ENCODE assay signal across 9 mouse cellular contexts in genomic region chr13:48497693-48498221, GRCm38 (mm10). TPM values are rescaled to one million over a fixed set of nuclear protein-coding genes. Genes with fewer than 3 reads are reported as not detected.
A peak's percentile ranks its signal among the peaks of the same experiment; 100 is the strongest.
DNase-seq lines count a peak whose midpoint lies in the region; ATAC-seq and TF ChIP-seq lines count a peak whose summit lies in the region.
"Had no signal": no experiment of that assay in that cellular context is flagged by ENCODE, and none has a peak within 500 bp of the region (broad histone marks: within the 10 kb centered on the region; RNA-seq: fewer than 3 reads in every experiment).

No protein-coding gene starts in this region.

- H3K9ac ChIP-seq in forebrain, embryonic 15.5 days (replicated peaks) = 0 out of 2 replicates have a peak overlapping the region, but pooled peaks have one; percentile 23
- H3K9ac ChIP-seq in hindbrain, embryonic 11.5 days (ENCODE audit: low read depth, low read length) = no peak overlapping the region
- H3K9ac ChIP-seq in lung, embryonic 14.5 days = no peak overlapping the region

- H3K4me2 ChIP-seq in forebrain, embryonic 15.5 days (replicated peaks) = peak overlapping the region; percentile 38
- H3K4me2 ChIP-seq in hindbrain, embryonic 11.5 days (replicated peaks; ENCODE audit: low read depth, low read length) = peak overlapping the region; percentile 40
- no peak overlapping the region for H3K4me2 ChIP-seq in lung, embryonic 14.5 days

- peak overlapping the region; percentile 34 for H3K4me3 ChIP-seq in forebrain, embryonic 15.5 days
- H3K4me3 ChIP-seq in hindbrain, embryonic 11.5 days (ENCODE audit: low read depth, low read length) = peak overlapping the region; percentile 26; the same call in 1 of the 2 replicates
- no peak overlapping the region for H3K4me3 ChIP-seq in lung, embryonic 14.5 days (ENCODE audit: low read depth, low read length)
- H3K4me3 ChIP-seq: myocyte had no signal

- peak; percentile 81 for TF ChIP-seq CTCF in lung, embryonic 14.5 days (IDR thresholded peaks at IDR 0.05; ENCODE audit: low read depth)

- peaks cover 14% of the 10 kb centered on the region for H3K4me1 ChIP-seq in forebrain, embryonic 15.5 days
- H3K4me1 ChIP-seq in hindbrain, embryonic 11.5 days (replicated peaks; ENCODE audit: control insufficient read depth, insufficient read depth, low read length) = no peaks in the 10 kb centered on the region; the same call in 1 of the 2 replicates
- H3K4me1 ChIP-seq in lung, embryonic 14.5 days (ENCODE audit: insufficient read depth) = no peaks in the 10 kb centered on the region

- no peaks in the 10 kb centered on the region for H3K27me3 ChIP-seq in forebrain, embryonic 15.5 days
- no peaks in the 10 kb centered on the region for H3K27me3 ChIP-seq in hindbrain, embryonic 11.5 days (ENCODE audit: control insufficient read depth, insufficient read depth, low read length)
- no peaks in the 10 kb centered on the region for H3K27me3 ChIP-seq in lung, embryonic 14.5 days (ENCODE audit: insufficient read depth, low read length)

- peak overlapping the region; percentile 22; the same call in 1 of the 2 replicates for H3K27ac ChIP-seq in forebrain, embryonic 15.5 days (replicated peaks)
- H3K27ac ChIP-seq in hindbrain, embryonic 11.5 days (ENCODE audit: low read depth, low read length) = no peak overlapping the region
- no peak overlapping the region for H3K27ac ChIP-seq in lung, embryonic 14.5 days (ENCODE audit: low read depth)

- WGBS in forebrain, embryonic 15.5 days = 3% methylated on average over 15 of the region's 15 CpGs
- WGBS in hindbrain, embryonic 11.5 days = 13% methylated on average over 15 of the region's 15 CpGs
- 19% methylated on average over 15 of the region's 15 CpGs for WGBS in lung, embryonic 14.5 days

- peaks cover 16% of the 10 kb centered on the region for H3K36me3 ChIP-seq in forebrain, embryonic 15.5 days
- peaks cover 2% of the 10 kb centered on the region; the same call in 1 of the 2 replicates for H3K36me3 ChIP-seq in hindbrain, embryonic 11.5 days (ENCODE audit: control insufficient read depth, insufficient read depth, low read length)
- 0 out of 2 replicates have a peak, but pooled peaks cover 7% of the 10 kb centered on the region for H3K36me3 ChIP-seq in lung, embryonic 14.5 days (ENCODE audit: insufficient read depth)

- H3K9me3 ChIP-seq in forebrain, embryonic 15.5 days = no peaks in the 10 kb centered on the region; the same call in 1 of the 2 replicates
- no peaks in the 10 kb centered on the region; the same call in 1 of the 2 replicates for H3K9me3 ChIP-seq in hindbrain, embryonic 11.5 days (ENCODE audit: control insufficient read depth, low read length)
- H3K9me3 ChIP-seq in lung, embryonic 14.5 days (ENCODE audit: low read depth, low read length) = peaks cover 3% of the 10 kb centered on the region; the same call in 1 of the 2 replicates

- ATAC-seq in forebrain, embryonic 15.5 days (replicated peaks) = peak; percentile 99
- peak; percentile 99 for ATAC-seq in hindbrain, embryonic 11.5 days (ENCODE audit: low FRiP score)
- peak; percentile 78 for ATAC-seq in lung, embryonic 14.5 days (ENCODE audit: insufficient read depth)
- ATAC-seq in activated CD4-positive, CD25-positive, alpha-beta regulatory T cell, adult 4 months = no peak

- DNase-seq in R1 (ENCODE audit: low read depth, low spot score) = peak; percentile 91
- DNase-seq in cerebellum, adult 11-12 months = peak; percentile 33
- DNase-seq in hindbrain, embryonic 11.5 days (ENCODE audit: low spot score) = peak; percentile 88
- peak; percentile 75 to 79 for DNase-seq in layer of hippocampus, adult 8-10 months (ENCODE audit: low spot score in 2 of 2)
- peak; percentile 77 for DNase-seq in lung, embryonic 14.5 days
- DNase-seq in retina, postnatal 1 day = peak; percentile 86

RNA-seq across cellular contexts. Expression of gene Zfp169, which starts 15.5 kb away (rescaled TPM):
- polyA plus RNA-seq in forebrain, embryonic 15.5 days (2015; fragmentation: Nextera tagmentation; extraction: Ambion mirVana) = 6.8 and 10.2 TPM in 2 replicates
- 7.9 and 8.9 TPM in 2 replicates for polyA plus RNA-seq in hindbrain, embryonic 11.5 days (2014; fragmentation: Nextera tagmentation; extraction: Ambion mirVana)
- 10 to 100 TPM; 21.4 to 27.6 (median 23.2) TPM for total RNA-seq in layer of hippocampus, adult 8-10 months (2022)
- polyA plus RNA-seq in lung, embryonic 14.5 days (2014; fragmentation: Nextera tagmentation; extraction: Ambion mirVana) = 5.2 and 5.3 TPM in 2 replicates
- 10 to 100 TPM; 11.4 to 14.6 TPM for polyA plus RNA-seq in activated CD4-positive, CD25-positive, alpha-beta regulatory T cell, adult 4 months (2017; shearing (Covaris generic))

RNA-seq across cellular contexts. Expression of gene A830005F24Rik, which starts 15.6 kb away (rescaled TPM):
- polyA plus RNA-seq in forebrain, embryonic 15.5 days (2015; fragmentation: Nextera tagmentation; extraction: Ambion mirVana) = 3.1 and 3.3 TPM in 2 replicates
- polyA plus RNA-seq in hindbrain, embryonic 11.5 days (2014; fragmentation: Nextera tagmentation; extraction: Ambion mirVana) = 3.0 and 4.6 TPM in 2 replicates
- 1 to 10 TPM; 1.2 to 3.4 (median 2.1) TPM for total RNA-seq in layer of hippocampus, adult 8-10 months (2022)
- 0.83 and 1.8 TPM in 2 replicates for polyA plus RNA-seq in lung, embryonic 14.5 days (2014; fragmentation: Nextera tagmentation; extraction: Ambion mirVana)
- 1 to 10 TPM; 6.5 to 6.8 TPM for polyA plus RNA-seq in activated CD4-positive, CD25-positive, alpha-beta regulatory T cell, adult 4 months (2017; shearing (Covaris generic))

Comparison
In these comparisons a context has a peak if more than half of its experiments do, and no peak if none do; other contexts are left out.
1. DNase-seq: peak in every context shown above with its lines; median percentile 91 in R1; 88 in hindbrain, embryonic 11.5 days; 86 in retina, postnatal 1 day; 77 in layer of hippocampus, adult 8-10 months; 77 in lung, embryonic 14.5 days; 33 in cerebellum, adult 11-12 months.